Mouse (Mus musculus): ENCODE results near the gene E130311K13Rik. TPM values are rescaled to one million over a fixed set of nuclear protein-coding genes. Genes with fewer than 3 reads are reported as not detected.

Gene E130311K13Rik
- polyA plus RNA-seq, 1 experiment: 1.3 TPM

DNA sequence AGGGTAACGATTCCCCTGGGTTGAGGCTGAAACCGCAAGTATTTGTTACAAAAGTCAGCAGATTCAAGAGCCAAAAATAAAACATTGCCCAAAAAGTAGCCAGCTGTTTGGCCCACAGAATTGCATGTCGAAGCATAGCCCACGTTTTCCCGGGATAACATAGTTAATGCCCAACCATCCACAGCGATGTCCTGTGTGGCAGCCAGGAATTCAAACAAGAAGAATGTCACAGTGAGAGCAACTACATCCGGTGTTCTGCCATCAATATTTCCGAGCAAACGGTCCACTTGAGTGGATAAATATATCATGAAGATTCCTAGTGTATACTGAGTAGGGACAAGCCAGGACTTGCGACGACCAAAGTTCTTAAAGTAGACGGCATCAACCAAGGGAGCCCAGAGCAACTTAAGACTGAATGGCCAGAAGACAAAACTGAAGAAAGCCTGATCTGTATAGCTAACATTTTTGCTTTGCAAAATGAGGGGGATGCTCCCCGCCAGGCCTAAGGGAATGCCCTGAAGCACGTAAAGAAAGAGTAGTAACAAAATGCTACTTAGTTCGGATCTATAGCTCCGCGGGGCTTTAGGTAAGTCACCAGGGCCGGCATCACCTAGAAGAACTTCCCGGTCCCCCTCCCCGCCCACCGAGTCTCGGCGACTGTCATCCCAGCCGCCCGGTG lies 34.3 kb upstream of the E130311K13Rik start:
- TF ChIP-seq POLR2A (IDR thresholded peaks at IDR 0.05; ENCODE audit: control insufficient read depth, low read depth, low read length) (no peak), CTCF (IDR thresholded peaks at IDR 0.05; ENCODE audit: control insufficient read depth, insufficient read depth, insufficient replicate concordance, low read depth, low read length) (no peak)
- Histone ChIP-seq H3K27me3 (ENCODE audit: control insufficient read depth, insufficient read depth, low read length) (no peaks in the 10 kb centered on the region), H3K27ac (ENCODE audit: control insufficient read depth, insufficient read depth, low read depth, low read length) (peak overlapping the region; percentile 91), H3K4me1 (ENCODE audit: control insufficient read depth, insufficient read depth, low read length) (no peaks in the 10 kb centered on the region; the same call in 1 of the 2 replicates), H3K4me3 (ENCODE audit: control insufficient read depth, low read depth, low read length) (peak overlapping the region; percentile 98), H3K36me3 (ENCODE audit: control insufficient read depth, insufficient read depth, low read length) (no peaks in the 10 kb centered on the region)

DNA sequence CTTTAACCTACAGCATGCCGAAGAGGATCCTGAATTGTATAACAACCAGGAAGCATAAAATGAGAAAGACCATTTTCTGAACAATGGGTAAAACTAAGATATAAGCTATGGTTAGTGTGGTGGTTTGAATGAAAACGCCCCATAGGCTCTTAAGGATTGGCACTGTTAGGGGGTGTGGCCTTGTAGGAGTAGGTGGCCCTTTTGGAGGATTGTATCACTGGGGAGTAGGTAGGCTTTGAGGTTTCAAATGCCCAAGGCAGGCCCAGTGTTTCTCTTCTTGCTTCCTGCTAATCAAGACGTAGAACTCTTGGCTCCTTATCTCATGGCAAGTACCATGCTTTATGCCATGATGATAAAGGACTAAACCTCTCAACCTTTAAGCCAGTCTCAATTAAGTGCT lies 20.6 kb upstream of the E130311K13Rik start:
- no peaks in the 10 kb centered on the region for H3K4me1 ChIP-seq (ENCODE audit: control insufficient read depth, insufficient read depth, low read length)
- no peaks in the 10 kb centered on the region for H3K27me3 ChIP-seq (ENCODE audit: control insufficient read depth, insufficient read depth, low read length)
- no peaks in the 10 kb centered on the region for H3K36me3 ChIP-seq (ENCODE audit: control insufficient read depth, insufficient read depth, low read length)
- no peak for TF ChIP-seq POLR2A (IDR thresholded peaks at IDR 0.05; ENCODE audit: control insufficient read depth, low read depth, low read length)
- no peak for TF ChIP-seq CTCF (IDR thresholded peaks at IDR 0.05; ENCODE audit: control insufficient read depth, insufficient read depth, insufficient replicate concordance, low read depth, low read length)
- no peak overlapping the region for H3K27ac ChIP-seq (ENCODE audit: control insufficient read depth, insufficient read depth, low read depth, low read length)
- H3K4me3 ChIP-seq (ENCODE audit: control insufficient read depth, low read depth, low read length): no peak overlapping the region

DNA sequence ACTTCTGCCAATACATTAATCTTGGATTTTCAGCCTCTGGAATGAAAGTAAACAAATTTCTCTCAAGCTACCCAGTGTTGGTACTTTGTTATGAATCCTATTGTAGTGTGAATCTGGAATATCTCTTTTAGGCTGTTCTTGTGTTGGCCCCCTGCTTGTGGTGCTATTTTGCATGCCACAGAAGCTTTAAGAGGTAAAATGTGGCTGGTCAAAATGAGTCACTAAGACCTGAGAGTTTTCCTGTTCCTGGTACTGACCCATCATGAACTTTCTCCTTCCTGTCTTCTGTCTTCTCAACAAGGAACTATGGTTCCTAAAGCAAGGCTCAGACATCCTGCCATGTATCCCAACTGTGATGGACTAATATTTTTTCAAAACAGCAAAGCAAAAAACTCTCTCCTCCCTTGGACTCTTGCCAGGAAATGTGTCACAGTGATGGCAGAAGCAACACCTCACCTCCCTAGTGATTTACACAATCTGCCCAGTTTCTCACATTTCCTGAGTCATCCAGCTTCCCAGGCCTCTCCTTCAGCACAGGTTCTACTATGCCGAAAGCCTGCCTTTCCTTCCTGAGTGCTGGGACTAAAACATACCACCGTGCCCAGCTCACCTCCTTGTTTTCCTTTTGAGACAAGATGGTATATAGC lies 12.1 kb upstream of the E130311K13Rik start:
- Histone ChIP-seq H3K27ac (ENCODE audit: control insufficient read depth, insufficient read depth, low read depth, low read length) (no peak overlapping the region), H3K4me3 (ENCODE audit: control insufficient read depth, low read depth, low read length) (no peak overlapping the region), H3K27me3 (ENCODE audit: control insufficient read depth, insufficient read depth, low read length) (no peaks in the 10 kb centered on the region), H3K4me1 (ENCODE audit: control insufficient read depth, insufficient read depth, low read length) (no peaks in the 10 kb centered on the region), H3K36me3 (ENCODE audit: control insufficient read depth, insufficient read depth, low read length) (no peaks in the 10 kb centered on the region)
- TF ChIP-seq POLR2A (IDR thresholded peaks at IDR 0.05; ENCODE audit: control insufficient read depth, low read depth, low read length): no peak
- no peak for TF ChIP-seq CTCF (IDR thresholded peaks at IDR 0.05; ENCODE audit: control insufficient read depth, insufficient read depth, insufficient replicate concordance, low read depth, low read length)

DNA sequence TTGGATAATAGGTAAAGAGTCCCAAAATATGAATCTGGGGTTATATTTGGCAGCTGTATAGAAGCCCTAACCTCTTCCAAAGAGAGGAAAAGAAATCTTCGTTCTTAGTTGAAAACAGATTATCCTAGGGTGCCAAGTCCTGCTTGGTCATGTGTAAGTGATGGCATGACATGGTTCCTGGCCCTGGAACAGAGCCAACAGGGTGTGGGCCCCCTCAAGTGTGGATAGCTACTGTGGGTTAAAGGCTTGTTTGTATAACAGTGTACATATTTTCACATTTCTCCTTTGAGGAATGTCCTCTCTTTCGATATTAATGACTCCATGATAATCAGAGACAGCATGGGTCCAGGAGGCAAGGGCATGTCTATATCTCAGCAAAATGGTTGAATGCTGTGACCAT lies 9.7 kb upstream of the E130311K13Rik start:
- no peaks in the 10 kb centered on the region for H3K27me3 ChIP-seq (ENCODE audit: control insufficient read depth, insufficient read depth, low read length)
- no peak overlapping the region for H3K27ac ChIP-seq (ENCODE audit: control insufficient read depth, insufficient read depth, low read depth, low read length)
- H3K4me3 ChIP-seq (ENCODE audit: control insufficient read depth, low read depth, low read length): no peak overlapping the region
- no peaks in the 10 kb centered on the region for H3K36me3 ChIP-seq (ENCODE audit: control insufficient read depth, insufficient read depth, low read length)
- H3K4me1 ChIP-seq (ENCODE audit: control insufficient read depth, insufficient read depth, low read length): no peaks in the 10 kb centered on the region
- TF ChIP-seq CTCF (IDR thresholded peaks at IDR 0.05; ENCODE audit: control insufficient read depth, insufficient read depth, insufficient replicate concordance, low read depth, low read length): no peak
- no peak for TF ChIP-seq POLR2A (IDR thresholded peaks at IDR 0.05; ENCODE audit: control insufficient read depth, low read depth, low read length)

DNA sequence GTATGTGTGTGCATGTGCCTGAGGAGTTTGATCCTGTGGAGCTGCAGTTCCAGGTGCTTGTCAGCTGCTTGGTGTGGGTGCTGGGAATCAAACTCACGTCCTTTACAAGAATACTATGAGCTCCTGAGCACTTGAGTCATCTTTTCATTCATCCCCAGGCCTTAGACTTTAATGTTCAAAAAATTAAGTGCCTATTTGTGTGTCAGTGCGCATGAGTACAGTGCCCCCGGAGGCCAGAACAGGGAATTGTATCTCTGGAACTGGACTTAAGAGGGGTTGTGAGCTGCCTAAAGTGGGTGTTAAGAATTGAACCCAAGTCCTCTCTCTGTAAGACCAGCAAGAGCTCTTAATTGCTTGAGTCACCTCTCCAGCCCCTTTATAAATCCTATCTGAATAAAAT lies 9.6 kb downstream of the E130311K13Rik start:
- Histone ChIP-seq H3K27ac (ENCODE audit: control insufficient read depth, insufficient read depth, low read depth, low read length) (no peak overlapping the region), H3K4me1 (ENCODE audit: control insufficient read depth, insufficient read depth, low read length) (no peaks in the 10 kb centered on the region), H3K4me3 (ENCODE audit: control insufficient read depth, low read depth, low read length) (no peak overlapping the region), H3K36me3 (ENCODE audit: control insufficient read depth, insufficient read depth, low read length) (no peaks in the 10 kb centered on the region), H3K27me3 (ENCODE audit: control insufficient read depth, insufficient read depth, low read length) (no peaks in the 10 kb centered on the region)
- TF ChIP-seq POLR2A (IDR thresholded peaks at IDR 0.05; ENCODE audit: control insufficient read depth, low read depth, low read length) (no peak), CTCF (IDR thresholded peaks at IDR 0.05; ENCODE audit: control insufficient read depth, insufficient read depth, insufficient replicate concordance, low read depth, low read length) (no peak)

DNA sequence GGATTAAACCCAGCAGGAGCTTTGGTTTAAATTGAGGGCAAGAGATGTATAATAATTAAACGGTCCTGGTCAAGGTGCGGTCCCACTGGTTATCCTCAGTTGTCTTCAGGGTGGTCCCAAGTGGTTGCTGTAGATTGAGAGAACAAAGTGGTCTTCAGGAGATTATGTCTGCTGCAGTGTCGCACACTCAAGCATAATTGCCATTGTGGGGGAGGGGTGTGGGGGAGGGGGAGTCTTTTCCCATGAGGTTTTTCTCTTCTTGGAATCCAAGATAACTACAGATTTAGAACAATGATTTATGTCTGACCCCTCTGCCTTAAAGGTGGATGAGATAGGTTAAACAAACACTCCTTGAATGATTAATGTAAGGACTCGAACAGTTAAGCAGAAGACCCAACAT lies 19.0 kb downstream of the E130311K13Rik start:
- Histone ChIP-seq H3K4me3 (ENCODE audit: control insufficient read depth, low read depth, low read length) (no peak overlapping the region), H3K4me1 (ENCODE audit: control insufficient read depth, insufficient read depth, low read length) (peaks cover under 1% of the 10 kb centered on the region; the same call in 1 of the 2 replicates), H3K27me3 (ENCODE audit: control insufficient read depth, insufficient read depth, low read length) (no peaks in the 10 kb centered on the region), H3K27ac (ENCODE audit: control insufficient read depth, insufficient read depth, low read depth, low read length) (no peak overlapping the region), H3K36me3 (ENCODE audit: control insufficient read depth, insufficient read depth, low read length) (no peaks in the 10 kb centered on the region)
- no peak for TF ChIP-seq CTCF (IDR thresholded peaks at IDR 0.05; ENCODE audit: control insufficient read depth, insufficient read depth, insufficient replicate concordance, low read depth, low read length)
- TF ChIP-seq POLR2A (IDR thresholded peaks at IDR 0.05; ENCODE audit: control insufficient read depth, low read depth, low read length): no peak

DNA sequence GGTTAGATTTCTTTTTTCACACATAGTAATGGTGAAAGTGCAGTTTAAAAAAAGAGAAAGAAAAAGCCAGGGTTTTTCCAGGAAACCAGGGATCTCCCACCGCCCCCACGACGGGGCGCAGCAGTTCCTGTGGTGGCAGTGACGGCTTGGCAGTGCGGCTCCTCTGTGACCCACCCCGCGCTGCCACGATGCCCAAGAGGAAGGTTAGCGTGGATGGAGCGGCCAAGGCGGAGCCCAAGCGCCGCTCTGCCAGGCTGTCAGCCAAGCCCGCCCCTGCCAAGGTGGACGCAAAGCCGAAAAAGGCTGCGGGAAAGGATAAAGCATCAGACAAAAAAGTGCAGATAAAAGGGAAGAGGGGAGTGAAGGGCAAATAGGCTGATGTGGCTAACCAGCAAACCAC lies 24.0 kb downstream of the E130311K13Rik start:
- peaks cover 3% of the 10 kb centered on the region; the same call in 1 of the 2 replicates for H3K4me1 ChIP-seq (ENCODE audit: control insufficient read depth, insufficient read depth, low read length)
- H3K27me3 ChIP-seq (ENCODE audit: control insufficient read depth, insufficient read depth, low read length): no peaks in the 10 kb centered on the region
- no peaks in the 10 kb centered on the region for H3K36me3 ChIP-seq (ENCODE audit: control insufficient read depth, insufficient read depth, low read length)
- TF ChIP-seq CTCF (IDR thresholded peaks at IDR 0.05; ENCODE audit: control insufficient read depth, insufficient read depth, insufficient replicate concordance, low read depth, low read length) (no peak), POLR2A (IDR thresholded peaks at IDR 0.05; ENCODE audit: control insufficient read depth, low read depth, low read length) (no peak)
- no peak overlapping the region for H3K27ac ChIP-seq (ENCODE audit: control insufficient read depth, insufficient read depth, low read depth, low read length)
- no peak overlapping the region; the same call in 1 of the 2 replicates for H3K4me3 ChIP-seq (ENCODE audit: control insufficient read depth, low read depth, low read length)
